Mouse (Mus musculus) limb, embryonic 15.5 days (tissue): ENCODE measurements around the gene Tmem217. TPM values are rescaled to one million over a fixed set of nuclear protein-coding genes. Genes with fewer than 3 reads are reported as not detected.

Source experiments
- ATAC-seq: fragments of 200-750 bp; cut with Nextera tagmentation; 2 replicates; pipeline ENCODE4 v1.8.0; 2017; ENCODE audit warnings: low read depth, moderate TSS enrichment; ENCODE audit not compliant: insufficient number of reproducible peaks, low FRiP score, low TSS enrichment
- H3K27ac ChIP-seq: fragments of 300-500 bp; sonication (generic); 2 replicates; pipeline ENCODE4 v1.5.1; 2015; ENCODE audit warnings: moderate library complexity, mild to moderate bottlenecking, inconsistent platforms
- H3K27me3 ChIP-seq: fragments of 300-500 bp; sonication (generic); 2 replicates; pipeline ENCODE4 v1.6.1; 2015; ENCODE audit warnings: inconsistent platforms
- H3K36me3 ChIP-seq: fragments of 300-500 bp; sonication (generic); 2 replicates; pipeline ENCODE4 v1.6.1; 2015; ENCODE audit warnings: inconsistent platforms
- H3K4me1 ChIP-seq: fragments of 300-500 bp; sonication (generic); 2 replicates; pipeline ENCODE4 v1.6.1; 2015; ENCODE audit warnings: inconsistent platforms
- H3K4me2 ChIP-seq: fragments of 300-500 bp; sonication (generic); 2 replicates; pipeline ENCODE4 v1.6.1; 2015; ENCODE audit warnings: mild to moderate bottlenecking, inconsistent platforms
- H3K4me3 ChIP-seq: fragments of 300-500 bp; sonication (generic); 2 replicates; pipeline ENCODE4 v1.5.1; 2015; ENCODE audit warnings: mild to moderate bottlenecking, inconsistent platforms
- H3K9ac ChIP-seq: fragments of 300-500 bp; sonication (generic); 2 replicates; pipeline ENCODE4 v1.6.1; 2015; ENCODE audit warnings: inconsistent platforms
- H3K9me3 ChIP-seq: fragments of 300-500 bp; sonication (generic); 2 replicates; pipeline ENCODE4 v1.6.1; 2016; ENCODE audit warnings: inconsistent platforms
- WGBS: fragments of 180-500 bp; shearing (Covaris S2); methylation state at CpG from one replicate; pipeline ENCODE4 v1.1.7; 2015; 5-methylcytosine and 5-hydroxymethylcytosine counted together
- polyA plus RNA-seq: library from polyadenylated mRNA; unstranded; fragments of >200 nt; fragmentation: Nextera tagmentation; extraction: Ambion mirVana; gene quantifications from 2 replicates; pipeline ENCODE4 v1.2.1, GENCODE M21; 2015

Tmem217 gene
- polyA plus RNA-seq, 1 experiment from 2014 or later: 1.1 TPM

DNA sequence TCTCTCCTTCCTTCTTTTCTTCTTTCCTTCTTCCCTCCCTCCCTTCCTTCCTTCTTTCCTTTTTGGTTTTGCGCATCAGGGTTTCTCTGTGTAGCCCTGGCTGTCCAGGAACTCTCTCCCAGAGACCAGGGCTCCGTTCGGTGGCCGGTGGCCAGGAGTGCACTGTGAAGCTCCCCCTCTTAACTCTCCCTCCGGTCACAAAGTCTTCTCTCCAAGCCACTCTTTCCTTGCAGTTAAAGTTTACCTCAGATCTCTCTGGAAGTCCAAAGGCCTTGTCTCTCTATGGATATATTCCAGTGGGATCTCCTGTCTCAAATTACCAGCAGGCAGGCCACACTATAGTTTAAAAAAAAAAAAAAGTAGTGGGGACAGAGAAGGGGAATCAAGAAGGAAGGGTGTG, 6.9 kb downstream of the Tmem217 start:
- Histone ChIP-seq H3K36me3 (no peaks in the 10 kb centered on the region), H3K9me3 (no peaks in the 10 kb centered on the region), H3K27ac (no peak overlapping the region), H3K4me2 (no peak overlapping the region), H3K9ac (no peak overlapping the region), H3K27me3 (no peaks in the 10 kb centered on the region), H3K4me3 (no peak overlapping the region), H3K4me1 (peaks cover 11% of the 10 kb centered on the region)
- WGBS: 90% methylated on average over 5 of the region's 5 CpGs
- ATAC-seq: no peak

GRCm38 (mm10) chr17:29544064-29544463, 8.1 kb downstream of the Tmem217 start:
- Histone ChIP-seq H3K9ac (no peak overlapping the region), H3K36me3 (no peaks in the 10 kb centered on the region), H3K27me3 (no peaks in the 10 kb centered on the region), H3K4me2 (no peak overlapping the region), H3K4me1 (peaks cover 6% of the 10 kb centered on the region), H3K4me3 (no peak overlapping the region), H3K9me3 (no peaks in the 10 kb centered on the region), H3K27ac (no peak overlapping the region)
- ATAC-seq: no peak
- 82% methylated on average over 2 of the region's 2 CpGs for WGBS

DNA sequence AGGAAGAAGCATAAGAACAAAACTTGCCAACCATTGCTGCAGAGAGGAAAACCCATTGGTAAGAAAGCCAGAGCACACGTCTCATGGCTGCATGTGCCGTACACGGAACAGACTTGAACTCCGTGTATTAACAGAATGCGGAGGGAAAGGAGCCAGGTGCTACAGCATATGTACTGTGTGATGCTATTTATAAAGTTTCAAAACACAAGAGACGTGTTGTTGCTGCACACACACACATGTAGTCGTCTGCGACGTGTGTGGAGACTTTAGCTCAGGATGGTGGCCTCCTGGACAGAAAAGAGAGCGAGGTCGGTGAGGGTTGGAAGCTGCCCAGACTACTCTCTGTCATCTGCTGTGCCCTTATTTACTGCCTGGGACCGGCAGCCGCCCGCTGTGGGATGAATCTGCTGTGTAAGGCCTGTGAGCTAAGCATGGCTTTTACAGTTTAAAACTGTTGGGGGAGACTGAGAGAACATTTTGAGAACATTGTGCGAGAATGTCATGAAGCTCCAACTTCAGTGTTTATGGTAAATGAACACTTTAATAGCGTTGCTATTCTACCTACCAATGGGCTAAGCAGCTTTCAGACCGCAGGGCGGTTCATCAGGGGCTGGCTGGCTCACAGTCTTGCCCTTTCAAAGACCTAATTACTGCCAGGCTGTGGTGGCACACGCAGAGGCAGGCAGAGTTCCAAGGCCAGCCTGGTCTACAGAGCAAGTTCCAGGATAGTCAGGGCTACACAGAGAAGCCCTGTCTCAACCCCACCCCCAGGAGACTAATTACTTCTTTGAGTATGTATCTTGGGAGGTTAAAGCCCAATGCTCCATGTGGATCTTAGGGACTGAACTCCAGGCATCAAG, 9.1 kb downstream of the Tmem217 start:
- no peak overlapping the region for H3K4me3 ChIP-seq
- H3K36me3 ChIP-seq: no peaks in the 10 kb centered on the region
- no peak overlapping the region for H3K4me2 ChIP-seq
- peaks cover 6% of the 10 kb centered on the region for H3K4me1 ChIP-seq
- WGBS: 83% methylated on average over 19 of the region's 19 CpGs
- no peaks in the 10 kb centered on the region for H3K9me3 ChIP-seq
- no peak overlapping the region for H3K9ac ChIP-seq
- ATAC-seq: no peak
- no peak overlapping the region for H3K27ac ChIP-seq
- no peaks in the 10 kb centered on the region for H3K27me3 ChIP-seq

- Histone ChIP-seq H3K27me3 (no peaks in the 10 kb centered on the region), H3K9me3 (no peaks in the 10 kb centered on the region), H3K27ac (no peak overlapping the region), H3K4me3 (no peak overlapping the region), H3K4me1 (peaks cover 6% of the 10 kb centered on the region), H3K4me2 (no peak overlapping the region), H3K9ac (no peak overlapping the region), H3K36me3 (no peaks in the 10 kb centered on the region)
- 55% methylated on average over 14 of the region's 14 CpGs for WGBS
- ATAC-seq: peak; percentile 58; the same call in 1 of the 2 replicates
Measured at GRCm38 (mm10) chr17:29541419-29541818, 10.8 kb downstream of the Tmem217 start.

- WGBS: 72% methylated on average over 8 of the region's 8 CpGs
- no peak overlapping the region for H3K4me3 ChIP-seq
- H3K36me3 ChIP-seq: no peaks in the 10 kb centered on the region
- no peak overlapping the region for H3K9ac ChIP-seq
- H3K4me1 ChIP-seq: peaks cover 6% of the 10 kb centered on the region
- no peak overlapping the region for H3K4me2 ChIP-seq
- H3K9me3 ChIP-seq: no peaks in the 10 kb centered on the region
- H3K27me3 ChIP-seq: no peaks in the 10 kb centered on the region
- no peak for ATAC-seq
- H3K27ac ChIP-seq: no peak overlapping the region
Measured at GRCm38 (mm10) chr17:29540426-29540825, 11.8 kb downstream of the Tmem217 start.

DNA sequence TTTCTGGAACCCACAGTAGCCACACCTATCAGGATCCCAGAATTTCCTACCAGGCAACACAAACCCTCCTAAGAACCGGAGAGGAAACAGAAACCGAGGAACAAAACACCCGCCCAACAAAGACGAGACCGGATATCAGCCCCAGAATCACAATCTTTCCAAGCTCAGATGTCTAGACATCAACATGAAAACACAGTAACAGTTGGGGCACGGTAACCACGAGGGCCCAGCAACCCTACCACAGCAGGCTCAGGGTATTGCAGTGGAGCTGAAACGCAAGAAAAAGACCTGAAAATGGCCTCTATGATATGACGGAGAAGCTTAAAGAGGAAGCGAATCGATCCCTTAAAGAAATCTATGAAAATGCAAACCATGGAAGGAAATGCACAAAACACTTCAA, 18.3 kb downstream of the Tmem217 start:
- no peak overlapping the region for H3K4me2 ChIP-seq
- ATAC-seq: no peak
- H3K9ac ChIP-seq: no peak overlapping the region
- no peaks in the 10 kb centered on the region for H3K4me1 ChIP-seq
- WGBS: 91% methylated on average over 11 of the region's 11 CpGs
- no peak overlapping the region for H3K27ac ChIP-seq
- H3K36me3 ChIP-seq: no peaks in the 10 kb centered on the region
- no peak overlapping the region for H3K4me3 ChIP-seq
- H3K9me3 ChIP-seq: no peaks in the 10 kb centered on the region
- no peaks in the 10 kb centered on the region for H3K27me3 ChIP-seq

- Histone ChIP-seq H3K36me3 (no peaks in the 10 kb centered on the region), H3K4me2 (no peak overlapping the region), H3K9ac (no peak overlapping the region), H3K4me3 (no peak overlapping the region), H3K27ac (no peak overlapping the region), H3K9me3 (no peaks in the 10 kb centered on the region), H3K4me1 (no peaks in the 10 kb centered on the region), H3K27me3 (no peaks in the 10 kb centered on the region)
- ATAC-seq: no peak
- 67% methylated on average over 10 of the region's 10 CpGs for WGBS
Measured at GRCm38 (mm10) chr17:29531757-29532384, 20.3 kb downstream of the Tmem217 start.

- ATAC-seq: no peak
- H3K4me1 ChIP-seq: no peaks in the 10 kb centered on the region
- no peak overlapping the region for H3K4me2 ChIP-seq
- 76% methylated on average over 9 of the region's 9 CpGs for WGBS
- H3K9me3 ChIP-seq: no peaks in the 10 kb centered on the region
- H3K36me3 ChIP-seq: no peaks in the 10 kb centered on the region
- no peak overlapping the region for H3K27ac ChIP-seq
- no peak overlapping the region for H3K4me3 ChIP-seq
- H3K9ac ChIP-seq: no peak overlapping the region
- no peaks in the 10 kb centered on the region for H3K27me3 ChIP-seq
Measured at GRCm38 (mm10) chr17:29531278-29531677, 20.9 kb downstream of the Tmem217 start.

- no peaks in the 10 kb centered on the region for H3K4me1 ChIP-seq
Measured at GRCm38 (mm10) chr17:29530508-29530907, 21.7 kb downstream of the Tmem217 start.

GRCm38 (mm10) chr17:29528568-29529187, 23.5 kb downstream of the Tmem217 start:
- Histone ChIP-seq H3K27ac (no peak overlapping the region), H3K4me3 (no peak overlapping the region), H3K9me3 (no peaks in the 10 kb centered on the region), H3K36me3 (no peaks in the 10 kb centered on the region), H3K4me1 (no peaks in the 10 kb centered on the region), H3K9ac (no peak overlapping the region), H3K4me2 (no peak overlapping the region), H3K27me3 (no peaks in the 10 kb centered on the region)
- 74% methylated on average over 8 of the region's 8 CpGs for WGBS
- ATAC-seq: no peak

More at GRCm38 (mm10) chr17:29530508-29530907, 21.7 kb downstream of the Tmem217 start:
- Histone ChIP-seq H3K9me3 (no peaks in the 10 kb centered on the region), H3K36me3 (no peaks in the 10 kb centered on the region), H3K4me2 (no peak overlapping the region), H3K9ac (no peak overlapping the region), H3K27me3 (no peaks in the 10 kb centered on the region), H3K4me3 (no peak overlapping the region), H3K27ac (no peak overlapping the region)
- WGBS: 79% methylated on average over 6 of the region's 6 CpGs
- no peak for ATAC-seq

DNA sequence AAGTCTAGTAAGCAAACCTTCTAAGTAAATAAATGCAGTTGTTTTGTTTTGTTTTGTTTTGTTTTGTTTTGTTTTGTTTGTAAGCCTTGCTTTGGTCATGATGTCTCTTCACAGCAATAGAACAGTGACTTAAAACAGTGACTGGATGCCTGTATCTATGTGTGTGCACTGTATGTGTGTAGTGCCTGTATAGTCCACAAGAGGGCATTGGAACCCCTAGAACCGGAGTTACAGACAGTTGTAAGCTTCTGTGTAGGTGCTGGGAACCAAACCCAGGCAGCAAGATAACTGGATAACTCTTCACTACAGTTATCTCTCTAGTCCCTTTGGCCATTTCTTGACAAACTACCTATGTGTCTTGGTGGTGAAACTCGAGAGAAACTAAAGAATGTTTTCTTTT, 26.6 kb downstream of the Tmem217 start:
- no peak for ATAC-seq
- no peaks in the 10 kb centered on the region for H3K36me3 ChIP-seq
- WGBS: 70% methylated on average over 2 of the region's 2 CpGs
- no peaks in the 10 kb centered on the region for H3K27me3 ChIP-seq
- H3K4me1 ChIP-seq: no peaks in the 10 kb centered on the region
- no peak overlapping the region for H3K4me2 ChIP-seq
- H3K9ac ChIP-seq: no peak overlapping the region
- no peak overlapping the region for H3K27ac ChIP-seq
- no peak overlapping the region for H3K4me3 ChIP-seq
- H3K9me3 ChIP-seq: no peaks in the 10 kb centered on the region

GRCm38 (mm10) chr17:29519731-29520130, 32.5 kb downstream of the Tmem217 start:
- H3K4me1 ChIP-seq: no peaks in the 10 kb centered on the region
- 69% methylated on average over 8 of the region's 8 CpGs for WGBS
- no peak overlapping the region for H3K4me3 ChIP-seq
- no peak overlapping the region for H3K4me2 ChIP-seq
- H3K9me3 ChIP-seq: no peaks in the 10 kb centered on the region
- no peaks in the 10 kb centered on the region for H3K27me3 ChIP-seq
- no peak for ATAC-seq
- no peak overlapping the region for H3K9ac ChIP-seq
- H3K36me3 ChIP-seq: no peaks in the 10 kb centered on the region
- H3K27ac ChIP-seq: no peak overlapping the region
